Mouse (Mus musculus) ES-Bruce4 (cell line): ENCODE data around the gene Bcl10.

Source experiments
- CTCF ChIP-seq: IDR thresholded peaks from one replicate; pipeline ENCODE4 v1.8.1; 2011; ENCODE audit warnings: low read depth, low read length
- EP300 ChIP-seq: IDR thresholded peaks from 2 replicates; pipeline ENCODE4 v1.6.1; 2011; ENCODE audit warnings: low read depth, low read length; ENCODE audit not compliant: insufficient read depth
- POLR2A ChIP-seq: IDR thresholded peaks from one replicate; pipeline ENCODE4 v1.8.1; 2011; ENCODE audit warnings: low read length; ENCODE audit not compliant: insufficient read depth

DNA sequence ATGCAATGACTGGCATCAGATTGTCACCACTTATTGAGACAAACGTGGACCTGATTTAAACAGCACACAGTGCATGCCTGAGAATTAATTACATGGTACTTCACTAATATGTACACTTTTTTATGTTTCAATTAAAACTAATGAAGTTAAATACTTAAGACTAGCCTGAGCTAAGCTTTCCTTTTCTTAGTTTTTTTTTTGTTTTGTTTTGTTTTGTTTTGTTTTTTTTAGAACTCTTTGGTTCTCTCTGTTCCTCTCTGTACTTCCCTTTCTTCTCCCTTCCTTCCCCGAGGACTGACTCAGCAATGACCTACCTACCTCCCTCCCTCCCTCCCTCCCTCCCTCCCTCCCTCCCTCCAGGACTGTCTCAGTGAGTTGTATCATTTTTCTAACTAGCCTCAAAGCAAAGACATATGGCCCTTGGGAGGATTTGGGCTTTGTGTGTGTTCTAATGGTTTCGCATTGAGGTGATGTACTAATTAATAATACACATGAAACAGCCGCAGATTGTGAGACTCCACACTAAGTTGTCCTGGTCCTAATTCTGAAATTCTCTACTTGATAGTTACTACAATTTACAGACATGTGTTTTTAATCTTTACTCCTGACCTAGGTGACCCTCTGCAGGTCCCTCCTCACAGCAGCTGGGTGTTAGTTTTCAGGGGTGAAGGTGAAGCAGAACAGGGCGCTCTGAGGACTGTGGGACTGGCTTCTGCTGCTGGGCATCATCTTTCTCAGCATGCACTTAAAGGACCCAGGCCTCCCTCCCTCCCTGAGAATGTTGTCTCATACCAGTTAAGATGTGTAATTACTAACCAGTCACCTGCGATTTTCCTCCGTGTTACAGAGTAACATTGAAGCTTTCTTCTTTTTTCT, 7.2 kb downstream of the Bcl10 start:
- TF ChIP-seq EP300 (no peak), POLR2A (no peak), CTCF (no peak)
